Mouse (Mus musculus): Measurements from ENCODE around the gene Lrrc71. TPM values are rescaled to one million over a fixed set of nuclear protein-coding genes. Genes with fewer than 3 reads are reported as not detected.

The Lrrc71 gene
- total RNA-seq (2017), result 0.23 TPM in 1 of 2 replicates, not detected in the other

DNA sequence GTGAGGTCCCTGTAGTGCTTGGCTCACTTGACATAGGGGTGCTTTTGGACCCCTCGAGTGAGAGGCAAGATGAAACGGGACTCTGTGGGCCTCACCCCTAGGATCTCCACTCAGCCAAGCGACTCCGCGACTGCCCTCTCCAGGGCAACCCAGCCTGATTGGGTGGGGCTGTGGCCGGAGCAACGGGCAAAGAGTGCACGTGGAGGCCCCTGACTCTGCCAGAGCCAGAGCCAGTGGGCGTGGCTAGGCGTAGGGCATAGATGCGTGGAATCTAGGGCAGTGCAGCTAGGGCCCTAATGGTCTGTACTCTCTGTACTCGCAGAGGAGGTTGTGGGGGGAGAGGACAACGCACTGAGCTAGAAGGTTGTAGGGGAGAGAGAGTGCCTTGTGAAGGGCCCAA lies at the start of gene Lrrc71:
Gene Lrrc71, minus strand, starts transcription at position 195 of the 400 bp plus-strand sequence.
- ATAC-seq (replicated peaks; ENCODE audit: low read depth, poor library complexity, severe bottlenecking), result no peak

DNA sequence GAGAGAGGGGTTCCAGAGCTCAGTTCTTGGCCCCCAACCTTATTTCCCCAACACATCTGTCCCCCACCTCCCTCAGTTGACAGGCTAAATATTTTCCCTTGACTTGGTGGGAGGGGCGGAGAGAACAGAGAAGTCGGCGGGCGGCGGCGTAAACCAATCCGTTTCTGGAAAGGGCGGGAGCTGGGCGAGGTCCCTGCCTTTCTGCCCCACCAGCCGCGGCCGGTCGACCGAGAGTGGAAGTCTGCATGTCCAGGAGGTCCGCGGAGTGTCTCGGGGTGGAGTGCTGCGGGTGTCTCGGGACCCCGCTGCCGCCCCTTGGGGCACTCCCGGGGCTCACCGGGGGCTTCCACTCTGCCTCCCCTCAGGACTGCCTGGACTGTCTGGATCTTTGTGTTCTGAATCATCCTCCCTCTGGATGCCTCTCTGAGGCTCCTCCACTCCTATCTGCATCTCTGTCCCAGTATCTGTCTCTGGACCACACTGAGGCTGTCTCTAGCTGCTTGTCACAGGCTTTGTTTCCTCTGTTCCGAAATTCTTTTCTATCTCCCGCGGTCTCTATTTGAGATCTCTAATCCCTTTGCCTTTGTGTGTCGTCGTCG lies 48.4 kb upstream of the Lrrc71 start, which contains the start of gene Insrr:
Gene Insrr, plus strand, starts transcription at position 216 of the 599 bp plus-strand sequence.
- ATAC-seq (replicated peaks; ENCODE audit: low read depth, poor library complexity, severe bottlenecking), result peak; percentile 33; the same call in 1 of the 2 replicates

GRCm38 (mm10) chr3:87795336-87796277 lies 47.2 kb upstream of the Lrrc71 start:
- peak; percentile 54 for ATAC-seq (replicated peaks; ENCODE audit: low read depth, poor library complexity, severe bottlenecking)

DNA sequence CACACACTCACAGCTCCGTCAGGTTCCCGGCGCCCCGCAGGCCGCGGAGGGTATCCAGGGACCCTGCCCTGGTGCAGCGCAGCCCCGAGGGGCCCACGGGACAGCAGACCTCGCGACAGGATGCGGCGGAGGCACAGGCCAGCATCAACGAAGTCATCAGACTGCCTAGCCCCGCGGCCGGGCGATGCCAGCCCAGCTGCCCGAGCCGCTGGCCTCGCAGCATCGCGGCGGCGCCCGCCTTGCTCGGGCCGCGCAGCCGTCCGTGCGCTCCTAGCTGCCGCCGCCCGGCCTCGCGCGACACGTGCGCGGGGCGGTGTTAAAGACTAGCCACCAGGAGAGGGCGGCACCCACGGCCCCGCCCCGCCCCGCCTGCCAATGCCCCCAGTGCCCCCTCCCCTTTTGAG lies 46.5 kb upstream of the Lrrc71 start, which contains the start of gene Ntrk1:
Gene Ntrk1, minus strand, starts transcription at position 241 of the 404 bp plus-strand sequence.
- ATAC-seq (replicated peaks; ENCODE audit: low read depth, poor library complexity, severe bottlenecking), result no peak

- no peak for ATAC-seq (replicated peaks; ENCODE audit: low read depth, poor library complexity, severe bottlenecking)
Measured at GRCm38 (mm10) chr3:87789768-87790167, 41.3 kb upstream of the Lrrc71 start.

DNA sequence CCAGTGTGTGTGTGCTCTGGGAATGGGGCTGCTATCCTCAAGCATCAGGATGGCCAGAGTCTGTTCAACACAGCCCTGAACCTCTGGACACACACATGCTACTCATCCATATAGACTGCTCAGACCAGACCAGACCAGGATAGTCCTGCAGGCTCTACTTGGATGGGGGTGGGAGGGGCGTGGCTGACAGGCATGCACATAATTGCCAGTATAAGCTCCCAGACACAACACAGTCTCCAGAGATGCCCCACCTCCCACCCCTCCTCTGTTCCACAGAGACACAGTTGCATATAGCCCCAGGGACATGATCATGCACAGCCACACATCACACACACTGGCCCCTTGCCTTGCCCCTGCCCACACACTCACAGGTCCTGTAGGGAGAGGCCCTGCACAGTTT lies 40.8 kb upstream of the Lrrc71 start:
- ATAC-seq (replicated peaks; ENCODE audit: low read depth, poor library complexity, severe bottlenecking), result no peak

DNA sequence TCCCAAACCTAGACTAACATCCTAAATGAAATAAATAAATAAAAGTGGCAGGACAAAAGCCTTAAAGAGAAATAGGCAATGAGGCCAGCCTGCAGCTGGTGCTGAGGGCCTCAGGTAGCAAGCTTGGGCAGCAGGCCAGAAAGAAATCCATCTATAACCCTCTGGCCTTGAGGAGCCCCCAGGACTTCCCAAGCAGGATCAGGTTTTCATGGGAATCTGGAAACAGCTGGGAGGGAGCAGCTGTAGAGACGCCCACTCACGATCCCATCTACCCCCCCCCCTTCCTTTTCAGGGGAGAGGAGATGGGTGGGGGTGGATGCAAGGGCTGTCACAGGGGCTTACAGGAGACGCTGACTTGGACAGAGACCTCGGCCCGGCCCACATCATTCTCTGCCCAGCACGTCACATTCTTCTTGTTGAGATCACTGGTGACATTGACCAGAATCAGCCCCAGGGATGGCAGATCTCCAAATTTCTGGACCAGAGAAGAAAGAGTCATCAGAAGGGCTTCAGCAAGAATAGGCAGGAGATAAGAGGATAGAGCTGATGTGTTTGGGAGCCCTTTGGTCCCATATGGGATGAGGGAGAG lies 37.3 kb upstream of the Lrrc71 start:
- ATAC-seq (replicated peaks; ENCODE audit: low read depth, poor library complexity, severe bottlenecking), result no peak

DNA sequence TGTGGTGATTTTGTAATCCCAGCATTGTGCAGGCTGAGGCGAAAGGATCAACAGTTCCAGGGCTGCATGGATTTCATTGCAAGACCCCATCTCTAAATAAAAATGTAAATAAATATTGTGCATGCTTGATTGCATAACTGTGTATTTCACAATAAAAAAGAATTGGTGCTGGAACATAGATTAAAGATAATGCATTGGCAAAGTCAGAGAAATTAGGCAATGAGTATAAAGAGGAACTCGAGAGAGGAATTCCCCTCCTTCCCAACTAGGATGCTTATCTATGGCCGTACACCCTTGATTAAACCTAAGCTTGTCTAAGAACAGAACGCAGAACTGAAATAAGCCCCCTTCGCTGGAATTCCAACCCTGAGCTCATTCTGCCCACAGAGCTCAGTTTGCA lies 36.7 kb upstream of the Lrrc71 start:
- 0 out of 2 replicates have a peak, but pooled peaks have one; percentile 25 for ATAC-seq (replicated peaks; ENCODE audit: low read depth, poor library complexity, severe bottlenecking)

- ATAC-seq (replicated peaks; ENCODE audit: low read depth, poor library complexity, severe bottlenecking), result no peak
Measured at GRCm38 (mm10) chr3:87783282-87784023, 35.0 kb upstream of the Lrrc71 start.

DNA sequence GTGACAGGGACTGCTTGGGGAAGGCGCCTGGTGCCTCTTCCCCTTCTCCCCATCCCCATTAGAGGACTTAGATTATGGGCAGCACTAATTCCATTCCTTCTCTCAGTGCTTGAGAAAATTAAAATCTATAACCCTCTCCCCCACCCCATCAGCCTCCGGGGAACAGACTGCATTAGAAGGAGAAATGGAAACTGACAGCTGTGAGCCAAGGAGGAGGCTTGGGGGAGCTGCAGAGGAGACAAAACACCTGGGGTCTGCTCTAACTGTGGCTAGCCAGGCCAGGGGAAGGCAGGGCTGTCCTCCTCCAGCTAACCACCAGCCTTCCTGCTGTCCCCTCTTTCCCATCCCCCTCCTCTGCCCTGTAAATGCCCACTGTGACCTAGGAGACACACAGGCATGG lies 30.7 kb upstream of the Lrrc71 start:
- ATAC-seq (replicated peaks; ENCODE audit: low read depth, poor library complexity, severe bottlenecking), result no peak

DNA sequence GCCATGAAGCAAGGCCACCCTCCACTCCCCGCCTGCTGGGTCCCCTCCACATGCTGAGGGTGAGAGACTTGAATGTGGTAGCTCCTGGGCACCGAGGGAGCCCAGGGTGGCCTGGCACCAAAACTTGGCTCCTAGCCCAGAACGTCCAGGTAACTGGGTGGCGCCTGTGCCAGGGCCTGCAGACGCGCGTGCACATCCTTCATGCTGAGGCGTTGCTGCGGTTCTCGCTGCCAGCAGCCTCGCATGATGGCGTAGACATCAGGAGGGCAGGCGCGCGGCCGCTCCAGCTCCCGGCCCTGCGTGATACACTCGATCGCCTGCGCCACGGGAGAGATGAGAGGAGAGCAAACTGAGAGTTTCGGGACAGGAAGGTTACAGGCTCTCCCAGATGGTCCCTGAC lies 29.9 kb upstream of the Lrrc71 start:
- ATAC-seq (replicated peaks; ENCODE audit: low read depth, poor library complexity, severe bottlenecking), result no peak

DNA sequence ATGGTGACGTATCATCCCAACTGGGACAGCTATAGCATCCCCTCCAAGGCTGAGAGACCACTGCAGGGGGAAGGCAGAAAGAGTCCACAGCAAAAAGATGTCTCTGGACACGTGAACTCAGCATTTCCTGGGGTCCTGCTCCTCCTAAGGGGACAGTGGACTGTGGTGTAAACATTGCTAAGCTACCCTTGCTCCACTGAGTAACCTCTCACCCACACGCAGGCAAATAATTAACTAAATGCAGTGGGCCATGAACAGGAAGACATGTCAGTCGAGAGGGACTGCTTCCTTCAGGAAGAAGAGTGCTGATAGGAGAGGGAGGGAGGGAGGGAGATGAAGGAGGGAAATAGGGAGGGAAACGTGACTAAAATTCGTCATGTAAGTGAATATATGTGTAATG lies 22.7 kb upstream of the Lrrc71 start:
- ATAC-seq (replicated peaks; ENCODE audit: low read depth, poor library complexity, severe bottlenecking), result no peak

- no peak; the same call in 1 of the 2 replicates for ATAC-seq (replicated peaks; ENCODE audit: low read depth, poor library complexity, severe bottlenecking)
Measured at GRCm38 (mm10) chr3:87770280-87770679, 21.9 kb upstream of the Lrrc71 start.

DNA sequence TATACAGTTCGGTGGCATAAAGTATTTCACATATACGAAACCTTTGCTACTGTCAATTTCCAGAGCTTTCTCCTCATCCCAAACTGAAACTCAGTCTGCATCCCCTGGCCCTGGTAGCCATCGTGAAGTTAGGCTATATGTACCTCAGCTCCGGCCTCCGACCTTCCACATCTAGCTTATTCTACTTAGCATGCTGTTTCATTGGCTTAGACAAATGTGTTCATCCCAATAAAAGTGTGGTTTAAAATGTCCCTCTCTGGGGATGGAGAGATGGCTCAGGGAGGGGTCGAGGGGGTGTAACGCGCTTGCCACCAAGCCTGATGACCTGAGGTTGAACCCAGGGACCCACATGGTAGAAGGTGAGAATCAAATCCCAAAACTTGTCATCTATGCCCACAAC lies 21.1 kb upstream of the Lrrc71 start:
- ATAC-seq (replicated peaks; ENCODE audit: low read depth, poor library complexity, severe bottlenecking), result no peak

GRCm38 (mm10) chr3:87768844-87769243 lies 20.4 kb upstream of the Lrrc71 start:
- peak; percentile 31 for ATAC-seq (replicated peaks; ENCODE audit: low read depth, poor library complexity, severe bottlenecking)

DNA sequence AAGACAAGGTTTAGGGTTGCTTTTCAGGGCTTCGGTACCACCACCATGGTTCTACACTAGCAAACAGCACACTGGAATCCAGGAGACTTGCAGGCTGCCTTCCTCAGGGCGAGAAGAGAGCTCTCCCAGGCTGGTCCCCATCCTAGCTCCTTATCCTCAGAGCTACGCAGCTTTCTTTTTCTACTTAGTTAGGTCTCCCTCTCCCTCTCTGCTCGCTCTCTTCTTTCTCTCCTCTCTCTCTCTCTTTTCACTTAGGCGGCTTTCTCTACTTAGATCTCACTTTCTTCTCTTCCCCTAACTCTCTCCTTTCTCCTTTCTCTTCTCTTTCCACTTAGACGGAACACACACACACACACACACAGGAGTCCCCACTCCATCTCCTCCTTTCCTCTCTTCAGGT lies 20.0 kb upstream of the Lrrc71 start:
- no peak for ATAC-seq (replicated peaks; ENCODE audit: low read depth, poor library complexity, severe bottlenecking)

GRCm38 (mm10) chr3:87767764-87768163 lies 19.3 kb upstream of the Lrrc71 start:
- ATAC-seq (replicated peaks; ENCODE audit: low read depth, poor library complexity, severe bottlenecking), result no peak; the same call in 1 of the 2 replicates

DNA sequence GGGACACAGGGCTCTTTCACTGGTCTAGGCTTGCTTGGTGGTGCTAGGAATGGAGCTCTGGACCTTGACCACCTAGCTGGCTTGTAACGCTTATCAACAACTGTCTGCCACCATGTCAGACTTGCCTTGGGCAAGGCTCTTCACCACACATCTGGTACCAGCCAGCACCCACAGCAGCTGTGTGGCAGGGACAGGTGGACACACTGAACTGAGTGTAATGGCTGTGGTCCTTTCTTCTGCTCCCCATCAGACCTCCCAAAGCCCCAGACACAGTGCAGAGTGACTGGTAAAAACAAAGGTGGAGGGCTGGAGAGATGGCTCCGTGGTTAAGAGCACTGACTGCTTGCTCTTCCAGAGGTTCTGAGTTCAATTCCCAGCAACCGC lies 17.9 kb upstream of the Lrrc71 start:
- ATAC-seq (replicated peaks; ENCODE audit: low read depth, poor library complexity, severe bottlenecking), result no peak

DNA sequence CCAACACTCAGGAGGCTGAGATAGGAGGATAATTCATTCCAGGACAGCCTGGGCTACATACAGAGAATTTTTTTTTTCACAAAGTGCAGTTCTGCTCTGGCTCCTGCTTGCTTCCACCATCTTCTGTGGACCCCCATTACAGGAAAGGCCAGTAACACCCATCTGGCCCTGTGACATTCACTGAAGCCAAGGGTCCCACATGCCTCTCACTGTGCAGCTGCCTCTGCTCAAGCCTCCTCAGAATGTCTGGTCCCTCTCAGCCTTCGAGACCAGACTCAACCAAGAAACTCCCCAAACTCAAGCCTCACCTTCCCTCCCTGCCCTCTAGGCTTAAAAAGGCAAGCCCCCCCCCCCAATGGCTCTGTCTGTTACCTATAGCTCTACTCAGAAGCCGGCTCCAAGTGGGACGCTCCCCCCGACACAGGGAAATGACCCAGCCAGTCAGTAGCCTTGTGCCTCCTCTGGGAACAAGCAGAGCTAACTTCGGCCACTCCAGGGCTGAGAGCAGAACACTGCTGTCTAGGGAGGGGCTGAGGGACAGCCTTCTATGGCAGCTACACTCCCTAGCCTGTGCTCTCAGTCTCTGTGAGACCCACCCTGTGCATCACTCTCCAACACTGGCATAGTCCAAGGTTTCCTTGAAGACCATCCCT lies 17.3 kb upstream of the Lrrc71 start:
- no peak for ATAC-seq (replicated peaks; ENCODE audit: low read depth, poor library complexity, severe bottlenecking)

GRCm38 (mm10) chr3:87765091-87765490 lies 16.7 kb upstream of the Lrrc71 start:
- peak; percentile 83 for ATAC-seq (replicated peaks; ENCODE audit: low read depth, poor library complexity, severe bottlenecking)

Measured in common myeloid progenitor, adult 5-6 weeks (primary cell).